Mouse (Mus musculus): ENCODE results near the gene Pid1. TPM values are rescaled to one million over a fixed set of nuclear protein-coding genes. Genes with fewer than 3 reads are reported as not detected.

Pid1 gene
- 13.5 and 15.8 TPM in 2 replicates for polyA plus RNA-seq (2015; fragmentation: Nextera tagmentation; extraction: Ambion mirVana)

DNA sequence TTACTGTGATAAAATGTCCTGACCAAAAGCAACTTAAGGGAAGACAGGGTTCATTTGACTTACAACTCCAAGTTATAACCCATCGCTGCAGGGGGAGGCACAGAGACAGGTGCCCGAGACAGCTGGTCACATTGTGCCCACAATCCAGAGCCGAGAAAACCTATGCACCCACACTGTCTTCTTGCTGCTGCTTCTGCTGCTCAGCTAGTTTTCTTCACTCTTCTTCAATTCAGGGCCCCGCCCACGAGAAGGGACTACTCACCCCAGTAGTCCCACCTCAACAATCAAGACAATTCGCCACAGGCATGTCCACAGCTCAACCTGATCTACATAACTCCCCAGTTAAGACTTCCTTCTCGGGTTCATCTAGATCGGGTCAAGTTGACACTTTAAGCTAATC is at the start of gene Pid1:
Pid1 (minus strand) TSS at position 214 of the 400 bp plus-strand sequence.
- Histone ChIP-seq H3K4me2 (replicated peaks; ENCODE audit: low read depth) (no peak within 1 kb of the TSS), H3K36me3 (ENCODE audit: control insufficient read depth, insufficient read depth, low read length) (no peaks in the 10 kb centered on the region), H3K4me3 (ENCODE audit: low read depth, low read length) (no peak within 1 kb of the TSS), H3K27ac (replicated peaks) (no peak within 1 kb of the TSS), H3K4me1 (replicated peaks; ENCODE audit: control insufficient read depth, insufficient read depth) (no peaks in the 10 kb centered on the region), H3K27me3 (ENCODE audit: control insufficient read depth, insufficient read depth, low read length) (no peaks in the 10 kb centered on the region), H3K9ac (ENCODE audit: low read length) (no peak within 1 kb of the TSS), H3K9me3 (ENCODE audit: control insufficient read depth, low read length) (no peaks in the 10 kb centered on the region)
- TF ChIP-seq EP300 (optimal IDR thresholded peaks at IDR 0.05), result no peak
- no peak for TF ChIP-seq CTCF (IDR thresholded peaks at IDR 0.05; ENCODE audit: low read depth)
- DNase-seq (ENCODE audit: low spot score) (no peak), ATAC-seq (ENCODE audit: low FRiP score, low TSS enrichment) (no peak)
- WGBS, result 89% methylated on average over 8 of the region's 8 CpGs

DNA sequence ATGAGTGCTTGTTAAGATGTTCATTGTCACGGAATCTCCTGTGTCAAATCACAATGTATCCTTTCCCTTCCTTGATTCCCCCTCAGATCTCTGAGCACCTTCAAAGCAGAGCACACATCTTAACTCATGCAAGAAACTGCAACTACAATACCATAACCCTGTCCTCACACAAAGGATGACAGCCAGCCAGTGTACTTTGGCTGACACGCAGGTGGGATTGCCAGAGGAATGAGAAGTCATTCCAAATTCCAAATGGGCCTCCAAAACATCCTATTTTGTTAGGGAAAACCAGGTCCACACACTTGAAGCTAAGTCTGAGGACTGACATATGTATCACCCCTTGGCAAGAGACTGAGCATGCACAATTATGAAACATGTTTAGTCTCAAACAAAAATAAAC is 45.5 kb upstream of the Pid1 start:
- no peak overlapping the region for H3K4me3 ChIP-seq (ENCODE audit: low read depth, low read length)
- H3K9ac ChIP-seq (ENCODE audit: low read length), result no peak overlapping the region
- ATAC-seq (ENCODE audit: low FRiP score, low TSS enrichment) (no peak), DNase-seq (ENCODE audit: low spot score) (no peak)
- no peak overlapping the region for H3K27ac ChIP-seq (replicated peaks)
- H3K36me3 ChIP-seq (ENCODE audit: control insufficient read depth, insufficient read depth, low read length), result no peaks in the 10 kb centered on the region
- no peak overlapping the region for H3K4me2 ChIP-seq (replicated peaks; ENCODE audit: low read depth)
- H3K27me3 ChIP-seq (ENCODE audit: control insufficient read depth, insufficient read depth, low read length), result no peaks in the 10 kb centered on the region
- TF ChIP-seq CTCF (IDR thresholded peaks at IDR 0.05; ENCODE audit: low read depth) (no peak), EP300 (optimal IDR thresholded peaks at IDR 0.05) (no peak)
- WGBS, result 69% methylated on average over 2 of the region's 2 CpGs
- no peaks in the 10 kb centered on the region for H3K4me1 ChIP-seq (replicated peaks; ENCODE audit: control insufficient read depth, insufficient read depth)
- no peaks in the 10 kb centered on the region for H3K9me3 ChIP-seq (ENCODE audit: control insufficient read depth, low read length)

DNA sequence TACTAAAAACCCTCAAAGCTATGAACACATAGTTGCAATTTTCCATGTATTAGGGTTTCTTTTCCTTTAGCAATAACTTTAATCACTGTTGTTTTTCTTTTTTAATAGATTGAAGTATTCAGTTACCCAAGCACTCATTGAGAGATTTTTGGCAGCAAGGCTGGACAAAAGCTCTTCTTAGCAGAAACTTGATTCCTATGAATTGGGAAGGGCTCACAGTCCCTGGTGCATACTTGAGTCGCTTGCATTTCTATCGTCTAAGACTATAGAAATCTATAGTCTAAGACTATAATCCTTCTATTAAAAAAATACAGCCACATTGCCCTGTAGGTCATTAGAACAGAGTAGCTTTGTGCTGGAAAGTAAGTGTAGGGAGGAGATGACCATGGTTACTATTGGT is 44.9 kb upstream of the Pid1 start:
- Histone ChIP-seq H3K4me1 (replicated peaks; ENCODE audit: control insufficient read depth, insufficient read depth) (no peaks in the 10 kb centered on the region), H3K36me3 (ENCODE audit: control insufficient read depth, insufficient read depth, low read length) (no peaks in the 10 kb centered on the region), H3K27ac (replicated peaks) (no peak overlapping the region), H3K4me2 (replicated peaks; ENCODE audit: low read depth) (no peak overlapping the region), H3K9me3 (ENCODE audit: control insufficient read depth, low read length) (no peaks in the 10 kb centered on the region), H3K9ac (ENCODE audit: low read length) (no peak overlapping the region), H3K4me3 (ENCODE audit: low read depth, low read length) (no peak overlapping the region), H3K27me3 (ENCODE audit: control insufficient read depth, insufficient read depth, low read length) (no peaks in the 10 kb centered on the region)
- no peak for TF ChIP-seq EP300 (optimal IDR thresholded peaks at IDR 0.05)
- no peak for TF ChIP-seq CTCF (IDR thresholded peaks at IDR 0.05; ENCODE audit: low read depth)
- ATAC-seq (ENCODE audit: low FRiP score, low TSS enrichment), result no peak
- WGBS, result 65% methylated on average over 2 of the region's 2 CpGs
- no peak for DNase-seq (ENCODE audit: low spot score)

DNA sequence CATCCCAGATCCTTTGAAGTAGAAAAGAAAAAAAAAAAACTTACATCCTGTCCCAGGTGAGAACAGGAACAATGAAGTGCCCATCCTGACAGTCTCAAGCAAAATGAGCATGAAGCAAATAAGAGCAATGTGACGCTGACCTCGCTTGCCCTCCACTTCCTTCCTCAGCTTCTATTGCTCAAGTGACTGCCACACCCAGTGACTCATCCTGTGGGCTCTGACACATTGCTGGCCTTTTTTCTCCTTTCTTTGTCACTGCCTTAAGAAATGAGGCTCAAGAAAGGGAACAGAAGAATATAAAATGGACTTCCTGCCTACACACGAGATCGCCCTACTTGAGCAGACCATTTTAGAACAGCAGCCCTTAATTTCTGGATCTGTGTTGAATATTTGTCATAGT is 42.9 kb upstream of the Pid1 start:
- Histone ChIP-seq H3K9me3 (ENCODE audit: control insufficient read depth, low read length) (no peaks in the 10 kb centered on the region), H3K4me1 (replicated peaks; ENCODE audit: control insufficient read depth, insufficient read depth) (no peaks in the 10 kb centered on the region), H3K36me3 (ENCODE audit: control insufficient read depth, insufficient read depth, low read length) (no peaks in the 10 kb centered on the region), H3K27ac (replicated peaks) (no peak overlapping the region), H3K4me2 (replicated peaks; ENCODE audit: low read depth) (no peak overlapping the region), H3K27me3 (ENCODE audit: control insufficient read depth, insufficient read depth, low read length) (no peaks in the 10 kb centered on the region), H3K9ac (ENCODE audit: low read length) (no peak overlapping the region), H3K4me3 (ENCODE audit: low read depth, low read length) (no peak overlapping the region)
- 50% methylated on average over 4 of the region's 4 CpGs for WGBS
- ATAC-seq (ENCODE audit: low FRiP score, low TSS enrichment) (peak; percentile 61; the same call in 1 of the 2 replicates), DNase-seq (ENCODE audit: low spot score) (peak; percentile 45)
- no peak for TF ChIP-seq EP300 (optimal IDR thresholded peaks at IDR 0.05)
- TF ChIP-seq CTCF (IDR thresholded peaks at IDR 0.05; ENCODE audit: low read depth), result no peak

DNA sequence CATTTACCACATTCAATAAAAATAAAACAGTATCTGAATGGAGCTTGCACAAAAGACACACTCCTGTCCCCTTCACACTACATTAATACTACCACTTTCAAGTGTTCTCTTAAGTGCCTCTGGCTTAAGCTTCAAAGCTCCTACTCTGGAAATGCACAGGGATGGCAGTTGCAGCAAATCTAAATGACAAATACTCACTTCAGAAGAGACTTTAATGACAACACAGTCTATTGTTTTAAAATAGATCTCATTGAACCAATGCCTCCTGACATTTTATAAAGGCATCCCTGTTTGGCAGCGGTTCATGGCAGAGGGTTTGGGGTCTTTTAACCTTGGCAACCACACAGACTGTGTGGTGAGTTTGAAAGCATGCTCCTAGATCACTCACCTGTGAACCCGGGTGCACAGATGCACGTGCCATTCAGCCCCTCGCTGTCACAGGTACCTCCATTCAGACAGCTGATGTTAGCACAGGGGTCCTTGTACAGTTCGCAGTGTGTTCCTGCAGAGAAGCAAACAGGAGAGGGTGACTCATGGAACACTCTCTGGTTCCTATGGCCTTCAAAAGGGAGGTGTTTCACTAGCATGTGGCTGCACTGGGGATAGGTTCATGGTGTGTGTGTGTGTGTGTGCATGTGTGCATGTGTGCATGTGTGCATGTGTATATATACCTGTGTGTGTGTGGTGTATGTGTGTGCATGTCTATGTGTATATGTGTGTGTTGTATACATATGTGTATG is 41.7 kb upstream of the Pid1 start:
- no peak for TF ChIP-seq EP300 (optimal IDR thresholded peaks at IDR 0.05)
- Histone ChIP-seq H3K4me1 (replicated peaks; ENCODE audit: control insufficient read depth, insufficient read depth) (no peaks in the 10 kb centered on the region), H3K27me3 (ENCODE audit: control insufficient read depth, insufficient read depth, low read length) (no peaks in the 10 kb centered on the region), H3K4me3 (ENCODE audit: low read depth, low read length) (no peak overlapping the region), H3K4me2 (replicated peaks; ENCODE audit: low read depth) (no peak overlapping the region), H3K36me3 (ENCODE audit: control insufficient read depth, insufficient read depth, low read length) (no peaks in the 10 kb centered on the region), H3K9ac (ENCODE audit: low read length) (no peak overlapping the region), H3K27ac (replicated peaks) (no peak overlapping the region), H3K9me3 (ENCODE audit: control insufficient read depth, low read length) (no peaks in the 10 kb centered on the region)
- no peak for DNase-seq (ENCODE audit: low spot score)
- 80% methylated on average over 5 of the region's 5 CpGs for WGBS
- no peak for ATAC-seq (ENCODE audit: low FRiP score, low TSS enrichment)

DNA sequence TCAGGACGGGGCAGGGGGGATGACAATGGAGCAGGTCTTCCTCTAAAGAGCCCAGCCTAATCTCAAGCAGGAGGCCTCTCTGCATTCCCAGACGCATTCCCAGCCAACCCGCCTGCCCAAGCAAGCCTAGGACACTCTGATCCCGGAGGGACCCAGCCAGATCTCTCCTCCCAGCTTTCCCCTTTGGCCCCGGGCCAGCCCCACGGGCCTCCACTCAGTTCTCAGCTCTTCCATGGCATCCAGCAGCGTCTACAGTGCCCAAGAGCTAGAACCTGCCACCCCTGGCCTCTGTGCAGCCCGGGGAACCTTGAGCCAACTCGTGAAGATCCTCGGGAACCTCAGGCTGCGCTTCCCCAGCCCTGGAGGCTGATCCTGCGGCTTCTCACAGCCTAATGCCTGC is 40.9 kb upstream of the Pid1 start:
- H3K9ac ChIP-seq (ENCODE audit: low read length), result no peak overlapping the region
- ATAC-seq (ENCODE audit: low FRiP score, low TSS enrichment) (no peak), DNase-seq (ENCODE audit: low spot score) (no peak)
- H3K9me3 ChIP-seq (ENCODE audit: control insufficient read depth, low read length), result no peaks in the 10 kb centered on the region
- no peak overlapping the region for H3K27ac ChIP-seq (replicated peaks)
- TF ChIP-seq EP300 (optimal IDR thresholded peaks at IDR 0.05) (no peak), CTCF (IDR thresholded peaks at IDR 0.05; ENCODE audit: low read depth) (no peak)
- H3K4me1 ChIP-seq (replicated peaks; ENCODE audit: control insufficient read depth, insufficient read depth), result no peaks in the 10 kb centered on the region
- no peak overlapping the region for H3K4me3 ChIP-seq (ENCODE audit: low read depth, low read length)
- 51% methylated on average over 12 of the region's 12 CpGs for WGBS
- no peaks in the 10 kb centered on the region for H3K27me3 ChIP-seq (ENCODE audit: control insufficient read depth, insufficient read depth, low read length)
- H3K36me3 ChIP-seq (ENCODE audit: control insufficient read depth, insufficient read depth, low read length), result no peaks in the 10 kb centered on the region
- no peak overlapping the region for H3K4me2 ChIP-seq (replicated peaks; ENCODE audit: low read depth)

Data from stomach, postnatal 0 days (tissue).